Mouse (Mus musculus): Measurements from ENCODE around the gene Rfx3. TPM values are rescaled to one million over a fixed set of nuclear protein-coding genes. Genes with fewer than 3 reads are reported as not detected.

Rfx3 gene
- polyA plus RNA-seq, 1 experiment from 2014 or later: 12.0 TPM

- WGBS: 78% methylated on average over 1 of the region's 1 CpGs
- Histone ChIP-seq H3K27me3 (replicated peaks; ENCODE audit: control insufficient read depth, insufficient read depth, low read length) (no peaks in the 10 kb centered on the region), H3K4me3 (ENCODE audit: low read depth, low read length) (no peak overlapping the region), H3K4me1 (replicated peaks; ENCODE audit: control insufficient read depth, insufficient read depth, low read length) (no peaks in the 10 kb centered on the region), H3K27ac (ENCODE audit: low read depth) (no peak overlapping the region), H3K36me3 (ENCODE audit: control insufficient read depth, insufficient read depth, low read length) (no peaks in the 10 kb centered on the region), H3K9ac (ENCODE audit: low read length) (no peak overlapping the region), H3K9me3 (ENCODE audit: control insufficient read depth, low read length) (no peaks in the 10 kb centered on the region), H3K4me2 (ENCODE audit: low read length) (no peak overlapping the region)
- ATAC-seq (replicated peaks; ENCODE audit: low FRiP score, low TSS enrichment, low read depth) (no peak), DNase-seq (ENCODE audit: low spot score) (no peak)
Observed at GRCm38 (mm10) chr19:27747301-27747700, 263.7 kb downstream of the Rfx3 start.

- H3K4me2 ChIP-seq (ENCODE audit: low read length): no peak overlapping the region
- no peak overlapping the region for H3K4me3 ChIP-seq (ENCODE audit: low read depth, low read length)
- H3K4me1 ChIP-seq (replicated peaks; ENCODE audit: control insufficient read depth, insufficient read depth, low read length): no peaks in the 10 kb centered on the region
- no peak overlapping the region for H3K27ac ChIP-seq (ENCODE audit: low read depth)
- no peak for ATAC-seq (replicated peaks; ENCODE audit: low FRiP score, low TSS enrichment, low read depth)
- WGBS: 63% methylated on average over 8 of the region's 8 CpGs
- no peak overlapping the region for H3K9ac ChIP-seq (ENCODE audit: low read length)
- H3K27me3 ChIP-seq (replicated peaks; ENCODE audit: control insufficient read depth, insufficient read depth, low read length): no peaks in the 10 kb centered on the region
- no peaks in the 10 kb centered on the region for H3K9me3 ChIP-seq (ENCODE audit: control insufficient read depth, low read length)
- H3K36me3 ChIP-seq (ENCODE audit: control insufficient read depth, insufficient read depth, low read length): no peaks in the 10 kb centered on the region
- no peak for DNase-seq (ENCODE audit: low spot score)
Observed at GRCm38 (mm10) chr19:27738908-27739307, 272.1 kb downstream of the Rfx3 start.

GRCm38 (mm10) chr19:27736571-27736970, 274.4 kb downstream of the Rfx3 start:
- H3K9ac ChIP-seq (ENCODE audit: low read length): no peak overlapping the region
- no peaks in the 10 kb centered on the region for H3K27me3 ChIP-seq (replicated peaks; ENCODE audit: control insufficient read depth, insufficient read depth, low read length)
- no peak overlapping the region for H3K27ac ChIP-seq (ENCODE audit: low read depth)
- H3K4me1 ChIP-seq (replicated peaks; ENCODE audit: control insufficient read depth, insufficient read depth, low read length): no peaks in the 10 kb centered on the region
- no peak overlapping the region for H3K4me2 ChIP-seq (ENCODE audit: low read length)
- no peaks in the 10 kb centered on the region for H3K9me3 ChIP-seq (ENCODE audit: control insufficient read depth, low read length)
- H3K36me3 ChIP-seq (ENCODE audit: control insufficient read depth, insufficient read depth, low read length): no peaks in the 10 kb centered on the region
- ATAC-seq (replicated peaks; ENCODE audit: low FRiP score, low TSS enrichment, low read depth) (no peak), DNase-seq (ENCODE audit: low spot score) (no peak)
- no peak overlapping the region for H3K4me3 ChIP-seq (ENCODE audit: low read depth, low read length)
- 63% methylated on average over 2 of the region's 2 CpGs for WGBS

- Histone ChIP-seq H3K9me3 (ENCODE audit: control insufficient read depth, low read length) (no peaks in the 10 kb centered on the region), H3K9ac (ENCODE audit: low read length) (no peak overlapping the region), H3K36me3 (ENCODE audit: control insufficient read depth, insufficient read depth, low read length) (no peaks in the 10 kb centered on the region), H3K27ac (ENCODE audit: low read depth) (no peak overlapping the region), H3K4me1 (replicated peaks; ENCODE audit: control insufficient read depth, insufficient read depth, low read length) (no peaks in the 10 kb centered on the region), H3K4me2 (ENCODE audit: low read length) (no peak overlapping the region), H3K27me3 (replicated peaks; ENCODE audit: control insufficient read depth, insufficient read depth, low read length) (no peaks in the 10 kb centered on the region), H3K4me3 (ENCODE audit: low read depth, low read length) (no peak overlapping the region)
- no peak for DNase-seq (ENCODE audit: low spot score)
- WGBS: 52% methylated on average over 11 of the region's 11 CpGs
- ATAC-seq (replicated peaks; ENCODE audit: low FRiP score, low TSS enrichment, low read depth): no peak
Observed at GRCm38 (mm10) chr19:27718931-27719330, 292.0 kb downstream of the Rfx3 start.

GRCm38 (mm10) chr19:27716274-27716673, 294.7 kb downstream of the Rfx3 start:
- H3K9me3 ChIP-seq (ENCODE audit: control insufficient read depth, low read length): no peaks in the 10 kb centered on the region
- DNase-seq (ENCODE audit: low spot score): no peak

More at GRCm38 (mm10) chr19:27716274-27716673, 294.7 kb downstream of the Rfx3 start:
- no peak overlapping the region for H3K4me3 ChIP-seq (ENCODE audit: low read depth, low read length)
- H3K27me3 ChIP-seq (replicated peaks; ENCODE audit: control insufficient read depth, insufficient read depth, low read length): no peaks in the 10 kb centered on the region
- no peak overlapping the region for H3K9ac ChIP-seq (ENCODE audit: low read length)
- no peaks in the 10 kb centered on the region for H3K36me3 ChIP-seq (ENCODE audit: control insufficient read depth, insufficient read depth, low read length)
- H3K4me1 ChIP-seq (replicated peaks; ENCODE audit: control insufficient read depth, insufficient read depth, low read length): no peaks in the 10 kb centered on the region
- H3K4me2 ChIP-seq (ENCODE audit: low read length): no peak overlapping the region
- H3K27ac ChIP-seq (ENCODE audit: low read depth): no peak overlapping the region
- no peak for ATAC-seq (replicated peaks; ENCODE audit: low FRiP score, low TSS enrichment, low read depth)
